Mouse (Mus musculus) ovary, postnatal 14 days (tissue): Measurements from ENCODE around the gene Clock.

ENCODE experiments used
- DNase-seq: peaks from one replicate; pipeline ENCODE4 v3.0.0; 2022; ENCODE audit warnings: low spot score

Clock gene

GRCm38 (mm10) chr5:76304452-76305341 lies at the start of gene Clock:
TSS of gene Clock (minus strand) at chr5:76304792.
- peak; percentile 81 for DNase-seq

DNA sequence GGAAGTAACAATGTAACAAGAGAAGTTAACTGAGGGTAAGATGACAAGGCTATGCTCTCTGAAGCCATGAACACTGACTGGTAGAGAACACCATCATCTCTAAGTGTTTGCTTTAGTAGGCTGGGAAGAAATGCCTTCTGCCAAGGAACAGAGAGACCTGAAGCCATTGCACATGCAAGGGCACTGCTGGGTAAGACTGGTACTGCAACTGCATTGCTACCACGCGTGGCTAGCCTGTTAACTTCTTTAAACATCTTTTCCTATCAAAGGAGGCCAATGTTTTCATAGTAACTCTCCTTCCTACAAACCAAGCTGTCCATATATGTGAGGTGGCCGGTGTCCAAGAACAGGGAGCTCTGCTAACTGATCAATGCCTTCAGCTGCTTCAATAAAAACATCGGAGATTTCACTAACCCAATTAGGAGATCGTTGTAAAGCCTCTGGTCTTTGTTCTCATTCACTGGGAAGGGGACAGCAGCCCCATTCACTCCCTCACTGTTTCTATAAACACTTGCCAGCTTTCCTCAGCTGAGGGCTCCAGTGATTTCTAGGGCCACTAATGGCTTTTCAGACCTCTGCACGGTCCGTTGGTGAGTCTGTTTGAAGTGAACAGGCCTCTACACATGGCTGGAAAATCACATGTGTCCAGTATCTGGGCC lies 47.5 kb upstream of the Clock start:
- no peak for DNase-seq

DNA sequence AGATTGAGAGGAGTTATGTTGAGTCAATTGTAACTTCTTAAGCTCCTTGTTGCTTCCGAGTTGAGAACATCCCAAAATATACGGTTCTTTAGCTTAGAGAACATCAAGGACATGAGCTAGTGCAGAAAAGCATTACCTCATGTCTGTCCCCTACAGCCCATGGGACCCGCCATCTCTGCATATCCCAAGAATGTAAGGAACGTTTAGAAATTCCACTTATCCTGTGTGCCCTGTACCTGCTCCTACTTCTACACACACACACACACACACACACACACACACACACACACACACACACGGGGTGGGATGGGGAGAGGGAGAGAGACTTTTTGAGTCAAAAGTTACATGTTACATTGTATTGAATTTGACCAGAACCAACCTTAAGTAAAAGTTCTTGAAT lies 46.9 kb upstream of the Clock start:
- no peak for DNase-seq

DNA sequence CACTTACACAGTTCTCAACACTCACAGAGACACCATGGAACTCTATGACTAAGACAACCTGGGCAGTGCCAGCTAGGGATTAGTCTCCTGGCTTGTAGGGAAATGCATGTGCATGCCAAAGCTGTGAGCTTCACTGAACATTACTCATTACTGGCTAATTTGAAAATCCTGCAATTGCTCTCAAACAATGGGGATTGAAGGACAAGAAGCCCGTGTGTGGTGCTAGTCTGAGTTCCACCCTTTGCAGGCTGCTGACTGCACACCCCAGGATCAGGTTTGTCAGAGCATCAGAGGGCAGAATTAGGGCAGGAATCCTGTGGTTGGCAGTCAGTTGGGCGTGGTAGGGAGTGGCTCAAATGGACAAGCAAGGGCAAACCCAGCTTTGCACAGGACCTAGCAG lies 41.5 kb upstream of the Clock start:
- DNase-seq = no peak

- no peak for DNase-seq
Measured at GRCm38 (mm10) chr5:76340931-76341330, 36.3 kb upstream of the Clock start.

DNA sequence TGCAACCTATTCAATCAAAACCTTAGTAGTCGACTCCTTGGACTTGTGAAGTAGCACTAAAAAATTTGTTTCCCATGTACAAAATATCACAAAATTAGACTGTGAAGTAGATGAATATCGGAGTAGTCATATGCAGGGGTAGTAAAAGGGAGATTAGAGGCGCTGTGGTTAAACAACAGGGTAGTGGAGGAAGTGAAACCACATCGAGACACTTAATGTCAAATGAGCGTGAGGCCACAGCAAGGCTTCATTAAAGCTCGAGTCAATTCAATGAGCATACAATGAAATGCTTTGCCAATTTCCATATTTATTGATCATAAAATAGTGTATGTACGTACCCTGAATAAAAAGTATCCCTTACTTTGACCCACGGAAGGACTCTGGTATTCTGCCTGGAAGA lies 32.5 kb upstream of the Clock start:
- no peak for DNase-seq

GRCm38 (mm10) chr5:76333833-76334232 lies 29.2 kb upstream of the Clock start:
- no peak for DNase-seq

DNA sequence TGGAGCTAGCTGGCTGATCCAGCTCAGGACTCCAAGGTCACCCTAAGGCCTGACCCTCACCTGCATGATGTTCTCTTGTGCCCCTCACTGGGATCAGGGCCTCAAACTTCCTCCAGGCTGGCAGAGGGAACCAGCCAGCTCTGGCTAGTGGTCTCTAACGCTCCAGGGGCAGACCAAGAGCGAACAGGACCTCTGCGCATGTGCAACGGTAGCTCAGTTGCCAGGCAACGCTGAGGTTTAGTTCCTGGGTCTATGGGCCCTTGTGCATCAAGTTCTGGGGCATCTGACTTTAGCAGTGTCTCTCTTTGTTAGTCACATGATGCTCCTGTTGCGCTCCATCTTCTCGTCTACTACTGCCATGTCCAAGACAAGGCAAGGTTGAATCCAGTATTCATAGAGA lies 26.4 kb upstream of the Clock start, which contains the start of gene Pdcl2:
TSS of gene Pdcl2 (minus strand) at position 204 of the 400 bp plus-strand sequence.
- DNase-seq = no peak

- DNase-seq = no peak
Measured at GRCm38 (mm10) chr5:76327296-76327695, 22.7 kb upstream of the Clock start.

GRCm38 (mm10) chr5:76325113-76325512 lies 20.5 kb upstream of the Clock start:
- no peak for DNase-seq

DNA sequence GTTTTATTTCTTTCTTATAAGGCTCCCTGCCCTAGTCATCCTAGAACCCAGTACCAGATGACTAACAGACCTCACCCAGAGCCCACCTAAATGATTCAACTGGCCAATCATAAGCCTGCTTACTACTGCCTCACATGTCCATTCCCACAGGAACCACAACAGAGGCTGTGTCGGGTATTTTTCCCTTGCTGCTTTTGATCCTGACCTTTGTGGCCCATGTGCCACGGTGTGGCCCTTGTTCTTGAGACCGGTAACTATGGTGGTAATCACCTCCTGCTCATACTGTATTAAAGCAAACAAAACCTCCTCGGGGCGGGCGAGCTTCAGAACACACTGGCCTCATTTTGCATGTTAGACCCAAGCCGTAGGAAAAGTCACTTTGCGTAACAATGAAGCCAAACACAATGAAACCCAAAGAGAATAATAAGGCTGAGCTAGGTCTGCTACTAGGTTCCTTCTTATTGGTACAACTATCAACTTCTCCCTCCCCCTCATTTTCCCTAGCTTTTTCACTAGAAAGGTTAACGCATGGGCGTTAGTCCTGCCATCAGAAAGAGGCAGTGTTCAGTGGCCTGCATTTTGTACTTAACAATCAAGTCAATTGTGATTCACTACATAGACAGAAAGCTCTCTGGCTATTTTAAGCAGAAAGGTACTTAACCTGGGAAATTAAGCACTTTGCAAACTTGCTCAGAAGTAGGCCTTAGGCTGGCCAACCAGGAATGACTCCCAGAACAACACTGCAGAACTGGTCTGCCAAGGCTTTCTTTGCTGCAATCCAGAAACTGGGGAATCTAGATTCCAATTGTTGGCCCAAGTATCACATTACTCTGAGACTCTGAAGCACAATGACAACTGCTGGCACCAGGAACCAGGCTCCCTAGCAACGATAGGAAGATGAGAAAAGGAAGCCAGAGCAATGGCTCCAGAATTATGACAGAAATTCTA lies 16.9 kb upstream of the Clock start:
- DNase-seq = no peak

GRCm38 (mm10) chr5:76308206-76308605 lies 3.6 kb upstream of the Clock start:
- no peak for DNase-seq

GRCm38 (mm10) chr5:76306261-76306660 lies 1.7 kb upstream of the Clock start:
- DNase-seq = no peak

GRCm38 (mm10) chr5:76305616-76306015 lies 1.0 kb upstream of the Clock start:
- peak; percentile 37 for DNase-seq

DNA sequence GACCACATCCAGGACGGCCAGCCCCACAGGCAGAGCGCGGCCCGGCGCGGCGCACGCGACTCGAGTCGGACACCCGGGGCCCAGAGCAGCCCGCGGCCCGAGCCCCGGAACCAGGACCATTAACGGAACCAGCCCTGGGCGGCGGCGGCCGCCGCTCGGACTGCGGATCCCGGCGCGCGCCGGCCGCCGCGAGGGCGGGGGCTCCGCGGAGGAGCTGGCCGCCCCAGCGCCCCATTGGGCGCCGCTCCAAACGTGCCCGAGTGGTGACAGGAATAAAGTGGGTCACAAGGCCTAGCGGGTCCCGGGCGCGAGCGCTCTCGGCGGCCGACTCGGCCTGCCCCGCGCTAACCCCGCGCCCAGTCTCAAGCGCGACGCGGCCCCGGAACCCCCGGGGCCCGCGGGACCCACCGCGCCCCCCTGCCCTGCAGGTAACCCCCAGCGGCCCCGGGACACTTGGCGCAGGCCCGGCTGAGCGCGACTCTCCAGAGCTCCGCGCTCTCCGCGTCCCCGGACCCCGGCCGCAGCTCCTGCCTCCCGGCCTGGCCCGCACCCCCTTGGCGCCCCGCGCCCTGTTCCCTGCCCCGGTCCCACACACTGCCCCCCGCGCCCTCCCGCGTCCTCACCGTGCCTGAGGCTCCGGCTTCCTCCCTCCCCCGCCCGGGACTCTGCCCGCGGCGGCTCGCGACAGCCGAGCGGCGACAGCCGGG lies 694 bp downstream of the Clock start:
- peak; percentile 62 for DNase-seq

DNA sequence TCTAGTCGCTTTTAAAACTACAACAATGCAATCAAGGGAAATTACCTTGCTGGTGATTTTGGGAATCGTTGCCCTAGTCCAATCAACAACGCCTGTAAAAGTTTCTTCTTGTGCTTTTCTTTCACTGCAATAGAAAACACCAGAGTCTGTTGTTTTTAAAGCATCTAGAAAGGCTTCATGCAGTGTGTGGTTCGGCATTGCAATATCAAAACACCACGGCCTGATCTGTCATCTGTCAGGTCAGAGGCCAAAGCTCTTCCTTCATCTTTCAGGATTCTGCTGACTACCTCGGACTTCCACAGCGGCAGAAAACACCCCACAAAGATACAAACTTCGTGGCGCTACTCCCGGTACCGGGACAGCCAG lies 1.2 kb downstream of the Clock start:
- no peak for DNase-seq

- no peak for DNase-seq
Measured at GRCm38 (mm10) chr5:76302009-76302408, 2.6 kb downstream of the Clock start.

DNA sequence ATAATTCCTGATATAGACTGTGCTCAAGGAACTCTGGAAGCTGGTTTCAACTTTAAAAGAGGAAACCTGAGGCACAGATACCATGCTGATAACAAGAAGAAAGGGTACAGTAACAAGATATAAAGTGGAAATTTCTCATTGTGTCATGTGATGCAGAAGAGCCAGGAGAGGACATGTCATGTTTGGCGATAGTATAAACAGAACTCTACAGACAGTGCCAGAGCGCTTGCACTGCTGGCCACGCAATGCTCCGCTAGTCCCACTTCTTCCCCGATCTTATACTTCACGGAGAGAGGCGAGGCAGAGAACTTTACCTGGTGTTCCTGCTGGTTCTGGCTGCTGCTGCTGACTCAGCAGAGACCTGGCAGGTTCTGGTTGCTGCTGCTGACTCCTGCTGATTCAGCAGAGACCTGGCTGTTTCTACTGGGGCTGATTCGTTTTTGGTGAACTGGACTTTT lies 15.3 kb downstream of the Clock start:
- DNase-seq = no peak

DNA sequence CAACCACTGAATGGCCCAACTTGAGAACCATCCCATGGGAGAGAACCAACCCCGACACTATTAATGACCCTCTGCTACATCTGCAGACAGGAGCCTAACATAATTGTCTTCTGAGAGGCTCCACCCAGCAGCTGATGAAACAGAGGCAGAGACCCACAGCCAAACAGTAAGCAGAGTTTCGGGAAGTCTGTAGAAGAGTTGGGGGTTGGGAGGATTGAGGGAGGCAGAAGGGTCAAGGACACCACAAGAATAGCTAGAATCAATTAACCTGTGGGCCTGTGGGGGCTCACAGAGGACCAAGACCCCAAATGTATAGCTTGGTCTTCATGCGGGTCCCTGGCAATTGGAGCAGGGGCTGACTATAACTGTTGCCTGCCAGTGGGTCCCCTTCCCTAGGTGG lies 16.3 kb downstream of the Clock start:
- DNase-seq = no peak

DNA sequence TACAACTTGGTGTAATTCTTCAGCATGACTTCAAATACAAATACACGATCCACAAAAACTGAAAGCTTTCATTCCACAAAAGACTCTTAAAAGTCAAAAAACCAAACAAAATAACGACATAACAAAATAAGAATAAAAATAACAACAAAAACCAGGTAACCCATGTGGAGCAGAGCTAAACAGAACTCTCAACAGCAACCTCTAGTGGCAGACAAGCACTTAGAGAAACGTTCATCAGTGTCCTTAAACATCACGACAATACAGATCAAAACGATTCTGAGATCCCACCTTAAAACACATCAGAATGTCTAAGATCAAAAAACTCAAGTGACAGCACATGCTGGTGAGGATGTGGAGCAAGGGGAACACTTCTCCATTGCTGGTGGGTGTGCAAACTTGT lies 17.5 kb downstream of the Clock start:
- DNase-seq = no peak

DNA sequence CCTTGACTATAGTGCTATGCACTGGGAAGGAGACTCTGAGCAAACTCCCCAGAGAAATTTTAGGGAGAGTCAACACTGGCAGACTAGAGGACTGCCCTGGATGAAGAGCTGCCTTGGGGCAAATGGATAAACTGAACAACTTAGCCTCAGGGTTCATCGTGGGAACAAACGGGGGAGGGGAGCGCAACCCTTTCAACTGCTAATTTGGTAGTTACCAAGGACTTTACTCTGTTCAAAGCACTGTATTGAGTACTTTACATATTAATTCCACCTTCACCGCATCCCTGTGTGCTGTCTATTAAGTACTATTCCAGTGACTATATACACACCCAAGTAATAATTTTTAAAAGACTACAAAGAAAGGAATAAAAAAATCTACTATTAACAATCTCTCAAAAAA lies 18.9 kb downstream of the Clock start:
- no peak for DNase-seq

- no peak for DNase-seq
Measured at GRCm38 (mm10) chr5:76283890-76284289, 20.7 kb downstream of the Clock start.
